Mouse (Mus musculus) cortical plate, adult 2 months (tissue): ENCODE results near the gene Nlrx1.

Experiments
- CTCF ChIP-seq: fragments of 200-500 bp; IDR thresholded peaks from 2 replicates; pipeline ENCODE4 v1.5.1; 2011; ENCODE audit warnings: mild to moderate bottlenecking, control low read depth, low read length; ENCODE audit not compliant: insufficient read depth; ENCODE audit errors: extremely low read depth
- POLR2A ChIP-seq: fragments of 200-500 bp; IDR thresholded peaks from 2 replicates; pipeline ENCODE4 v1.6.1; 2011; ENCODE audit warnings: mild to moderate bottlenecking, low read length, control low read depth; ENCODE audit not compliant: insufficient read depth; ENCODE audit errors: extremely low read depth

DNA sequence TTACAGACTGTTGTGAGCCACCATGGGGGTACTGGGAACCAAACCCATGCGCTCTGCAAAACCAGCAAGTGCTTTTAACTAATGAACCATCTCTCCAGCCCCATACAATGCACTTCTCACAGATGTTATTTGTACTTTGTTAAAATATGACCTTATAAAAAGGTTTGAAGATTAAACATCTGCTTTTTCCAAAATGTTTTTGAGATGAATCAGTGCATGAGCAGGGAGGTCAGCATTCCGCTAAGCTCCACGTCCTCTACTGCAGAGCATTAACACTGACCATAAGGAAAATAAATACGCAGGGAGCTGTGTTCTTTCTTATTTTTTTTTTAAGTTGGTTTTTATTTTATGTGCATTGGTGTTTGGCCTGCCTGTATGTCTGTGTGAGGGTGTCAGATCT, 56.0 kb downstream of the Nlrx1 start:
- TF ChIP-seq CTCF (no peak), POLR2A (no peak)
